Mouse (Mus musculus) layer of hippocampus, adult 11-12 months (tissue): ENCODE measurements at regions not wholly inside any gene's neighbourhood (a gene's known extent, or its start where the extent isn't known, plus 50 kb on each side); places are given as distances from the start of the nearest gene placed in this dataset.

Experiments
- DNase-seq: peaks from one replicate; pipeline ENCODE4 v3.0.0; 2022; ENCODE audit warnings: low spot score

DNA sequence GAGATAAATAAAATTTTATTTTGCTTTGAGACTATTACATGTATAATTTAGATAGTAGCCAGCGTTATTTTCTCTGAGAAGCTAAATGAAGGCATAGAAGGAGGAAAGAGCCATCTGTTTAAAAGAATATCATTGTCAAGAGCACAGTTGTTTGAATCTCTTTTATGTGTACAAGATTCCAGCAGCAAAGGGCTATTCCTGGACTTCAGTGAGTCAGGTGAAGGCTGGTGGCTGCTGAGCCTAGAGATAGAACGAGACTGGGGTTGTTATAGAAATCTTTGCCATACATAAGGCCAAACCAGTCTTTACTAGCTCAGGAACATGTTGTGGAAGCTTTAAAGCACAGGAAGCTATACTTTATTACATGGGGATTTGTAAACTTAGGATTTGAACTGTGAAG lies 261.6 kb downstream of the Adcyap1 start:
- DNase-seq: no peak

DNA sequence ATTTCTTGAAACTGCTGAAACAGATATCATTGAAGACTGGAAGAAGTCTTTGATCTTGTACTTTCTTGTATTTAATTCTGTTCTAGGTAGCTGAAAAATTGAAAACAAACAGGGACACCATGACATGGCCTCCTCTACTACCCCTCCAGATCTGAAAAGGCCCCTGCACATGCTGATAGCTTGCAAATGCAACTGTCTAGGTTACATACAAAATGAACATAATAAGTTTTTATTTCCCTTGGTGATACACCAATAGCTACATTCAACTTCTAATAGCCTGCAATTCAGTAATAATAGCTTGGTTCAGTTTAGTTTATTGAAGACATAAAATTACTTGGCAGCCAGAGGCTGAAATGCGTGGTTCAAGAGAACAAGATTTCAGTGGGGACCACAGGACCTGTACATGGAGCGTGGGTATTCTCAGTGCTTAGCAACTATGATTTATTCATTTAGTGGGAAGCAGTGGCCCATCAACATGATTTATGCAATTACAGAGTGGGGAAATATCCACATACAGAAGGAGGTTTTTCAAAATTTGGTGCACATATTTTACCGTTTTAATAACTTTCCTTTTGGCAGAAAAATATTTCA lies 264.9 kb downstream of the Adcyap1 start:
- DNase-seq: no peak

DNA sequence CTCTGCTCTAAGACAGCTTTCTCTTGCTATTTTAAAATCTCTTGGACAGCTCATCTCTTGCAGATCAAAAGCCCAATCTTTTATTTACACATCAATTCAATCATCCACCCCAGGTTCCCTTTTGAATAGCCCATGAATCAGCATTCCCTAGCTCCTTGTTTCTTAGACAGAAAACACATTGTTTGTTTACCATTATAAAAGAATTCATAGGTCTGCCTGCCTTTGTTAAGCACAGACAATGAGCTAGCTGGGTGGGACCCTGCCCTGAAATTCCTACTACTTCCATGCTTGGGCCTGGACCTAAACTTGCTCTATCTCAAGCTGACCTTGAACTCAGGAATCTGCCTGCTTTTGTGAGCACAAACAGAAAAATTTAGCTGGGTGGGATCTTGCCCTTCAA lies 283.6 kb downstream of the Adcyap1 start:
- DNase-seq: no peak

- DNase-seq: no peak
Measured at GRCm38 (mm10) chr17:93484540-93484939, 285.7 kb downstream of the Adcyap1 start.

DNA sequence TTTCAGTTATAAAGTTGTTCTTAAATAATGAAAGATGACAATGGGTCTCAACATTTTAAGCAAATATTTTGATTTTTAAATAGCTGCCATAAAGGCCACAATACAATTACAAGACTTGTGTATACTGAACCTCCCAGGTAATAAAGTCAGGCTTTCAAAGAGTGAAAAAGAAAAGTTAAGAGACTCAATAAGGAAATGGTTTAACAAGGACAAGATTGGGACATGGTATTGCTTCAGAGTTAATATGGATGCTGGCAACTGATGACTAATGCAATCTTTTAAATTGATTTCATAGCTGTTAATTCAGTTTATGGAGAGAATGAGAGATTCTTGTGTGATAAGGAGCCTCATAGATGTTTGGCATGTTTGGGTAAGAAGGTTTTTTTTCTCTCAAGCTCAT lies 287.6 kb downstream of the Adcyap1 start:
- DNase-seq: no peak

DNA sequence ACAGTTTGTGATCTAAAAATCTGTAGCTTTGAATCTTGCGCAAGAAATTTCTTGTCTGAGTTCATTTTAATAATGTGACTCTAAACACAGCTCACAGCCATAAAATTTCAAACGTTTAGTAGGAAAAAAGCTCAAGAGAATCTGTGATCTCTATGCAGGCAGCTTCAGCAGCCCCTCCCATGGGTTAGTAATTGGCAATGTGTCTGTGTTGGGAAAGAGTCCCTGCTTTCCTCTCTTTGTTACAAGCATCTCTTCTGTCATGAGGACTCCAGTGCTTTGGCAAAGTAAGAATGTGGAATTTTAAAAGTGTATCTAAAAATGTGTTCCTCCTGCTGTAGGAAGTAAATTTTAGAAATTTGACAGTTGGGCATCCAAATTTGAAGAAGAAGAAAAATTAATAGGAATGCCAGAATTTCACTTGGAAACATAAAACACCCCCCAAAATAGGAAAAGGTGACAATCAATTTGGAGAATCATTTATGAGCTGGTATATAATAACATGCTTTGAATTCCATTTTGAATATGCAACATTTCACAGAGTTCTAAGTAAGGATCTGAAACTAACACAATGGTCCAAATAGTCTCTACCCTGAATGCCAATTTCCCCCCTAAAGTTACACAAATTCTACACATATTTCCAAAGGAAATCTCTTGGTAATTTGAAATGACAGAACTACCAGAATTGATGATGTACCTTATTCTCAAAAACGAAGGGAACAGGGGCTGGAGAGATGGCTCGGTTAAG lies 291.3 kb downstream of the Adcyap1 start:
- peak; percentile 3 for DNase-seq

DNA sequence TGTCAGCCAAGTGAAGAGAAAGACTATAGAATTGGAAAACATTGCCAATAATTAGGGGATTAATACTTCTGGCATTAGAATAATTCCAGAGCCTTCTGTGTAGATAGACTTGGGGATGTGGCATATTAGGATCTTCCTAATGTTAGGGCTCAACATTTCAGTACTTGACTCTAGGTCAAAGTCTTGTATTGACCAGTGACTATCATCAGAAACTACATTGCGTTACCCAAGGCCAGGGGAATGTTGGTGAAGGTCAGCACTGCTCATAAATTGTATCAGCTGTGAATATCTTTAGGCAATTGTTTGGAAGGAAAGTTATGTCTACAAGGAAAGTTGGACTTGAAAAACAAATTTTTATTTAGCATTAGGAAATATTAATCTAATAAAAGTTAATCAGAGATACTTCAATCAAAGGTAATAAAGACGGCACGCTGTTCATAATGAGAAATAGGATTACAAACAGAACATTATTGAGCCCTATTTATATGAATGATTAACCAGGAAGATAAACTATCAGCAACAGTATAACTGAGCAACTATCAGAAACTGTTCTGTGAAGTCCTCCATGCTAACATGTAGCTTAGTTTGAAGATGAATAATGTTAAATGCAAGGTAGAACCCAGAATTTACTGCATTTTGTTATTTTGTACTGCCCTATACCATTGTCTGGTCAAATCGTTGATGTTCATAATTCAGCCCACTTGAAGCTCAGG lies 310.2 kb downstream of the Adcyap1 start:
- no peak for DNase-seq

DNA sequence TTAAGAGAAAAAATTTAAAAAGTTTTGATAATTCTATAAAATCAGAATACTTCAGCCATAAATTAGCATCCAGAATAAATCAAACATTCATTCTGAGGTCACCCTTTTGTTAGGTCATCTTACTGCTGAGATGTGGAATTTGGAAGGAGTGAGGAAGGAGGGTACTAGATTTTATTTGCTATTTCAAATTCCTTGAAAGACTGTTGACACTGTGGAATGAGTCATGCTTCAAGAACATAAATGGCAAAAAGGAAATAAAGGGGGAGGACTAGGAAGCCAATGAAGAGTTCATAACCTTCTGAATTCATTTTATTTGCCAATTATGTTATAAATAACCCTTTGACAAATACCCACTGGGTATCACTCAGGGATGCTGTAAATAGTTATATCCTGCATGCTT lies 324.6 kb downstream of the Adcyap1 start:
- no peak for DNase-seq

DNA sequence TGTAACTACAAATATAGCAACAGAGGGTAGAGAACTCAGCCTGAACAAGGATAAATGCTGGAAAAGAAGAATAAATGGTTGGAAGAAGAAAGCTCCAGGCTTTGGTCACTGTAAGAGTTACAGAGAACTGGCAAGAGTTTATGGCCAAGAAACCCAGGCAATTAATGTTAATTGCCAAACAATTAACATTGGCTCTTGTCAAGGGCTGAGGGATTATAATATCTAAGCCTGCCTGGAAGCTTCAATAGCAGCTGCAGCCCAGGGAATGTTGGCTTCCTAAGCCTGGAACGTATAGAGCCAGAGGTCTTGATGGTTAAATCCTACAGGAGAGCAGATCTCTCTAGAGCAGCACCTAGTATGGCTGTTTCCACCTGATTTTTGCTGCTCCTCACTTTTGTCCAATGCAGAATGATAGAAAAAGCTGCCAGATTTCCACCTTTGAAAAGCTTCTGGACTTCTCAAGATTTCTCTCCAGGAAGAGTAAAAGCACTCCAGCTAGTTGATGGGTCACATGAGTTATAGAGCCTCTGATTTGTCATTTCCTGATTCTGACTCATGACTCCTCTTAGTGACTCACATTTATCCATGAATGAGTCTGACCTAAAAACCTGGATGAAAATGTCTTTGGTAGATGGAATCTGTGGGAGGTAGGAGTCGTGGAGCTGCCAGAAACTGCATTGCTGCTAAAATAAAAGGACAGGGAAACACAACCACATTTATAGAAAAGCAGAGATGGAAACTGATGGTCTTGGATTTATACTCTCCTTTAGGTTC lies 327.2 kb downstream of the Adcyap1 start:
- DNase-seq: no peak

- DNase-seq: no peak
Measured at GRCm38 (mm10) chr17:93532535-93532934, 333.7 kb downstream of the Adcyap1 start.

GRCm38 (mm10) chr17:93534945-93535344 lies 336.1 kb downstream of the Adcyap1 start:
- no peak for DNase-seq

DNA sequence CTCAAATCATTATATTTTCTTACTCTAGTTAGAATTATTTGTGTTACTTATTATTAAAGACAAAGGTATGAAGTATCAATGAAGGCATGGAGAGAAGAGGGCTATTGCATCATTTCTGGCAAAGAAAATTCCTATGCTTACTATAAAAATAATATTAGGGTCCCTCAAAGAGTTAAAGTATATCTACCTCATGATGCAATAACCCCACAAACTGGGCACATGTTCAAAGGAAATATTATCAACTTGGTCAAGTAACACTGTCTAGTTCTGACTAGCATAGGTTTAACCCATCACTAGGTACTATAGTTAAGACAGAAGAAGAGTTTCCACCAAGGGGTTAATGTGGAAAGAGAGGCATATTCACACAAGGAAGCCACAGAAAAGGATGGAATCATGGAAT lies 336.9 kb downstream of the Adcyap1 start:
- DNase-seq: no peak

GRCm38 (mm10) chr17:93541795-93542194 lies 343.0 kb downstream of the Adcyap1 start:
- DNase-seq: no peak

DNA sequence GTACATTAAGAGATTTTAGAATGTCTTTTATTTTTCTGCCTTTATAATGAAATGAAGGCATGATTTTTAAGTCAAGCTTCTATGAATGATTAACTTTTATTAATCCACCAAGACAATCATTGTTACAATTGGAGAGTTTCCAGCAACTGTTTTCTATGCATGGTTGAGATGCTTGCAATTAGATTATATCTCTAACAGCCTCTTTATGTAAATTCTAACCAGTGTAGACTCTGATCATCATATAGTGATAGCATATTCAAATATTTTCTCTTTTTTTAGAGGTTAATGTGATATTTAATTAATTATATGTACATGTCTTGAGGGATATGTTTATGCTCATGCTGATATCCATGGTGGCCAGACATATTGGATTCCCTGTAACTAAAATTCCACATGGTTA lies 351.5 kb downstream of the Adcyap1 start:
- no peak for DNase-seq

GRCm38 (mm10) chr17:93555872-93556271 lies 357.1 kb downstream of the Adcyap1 start:
- DNase-seq: no peak

DNA sequence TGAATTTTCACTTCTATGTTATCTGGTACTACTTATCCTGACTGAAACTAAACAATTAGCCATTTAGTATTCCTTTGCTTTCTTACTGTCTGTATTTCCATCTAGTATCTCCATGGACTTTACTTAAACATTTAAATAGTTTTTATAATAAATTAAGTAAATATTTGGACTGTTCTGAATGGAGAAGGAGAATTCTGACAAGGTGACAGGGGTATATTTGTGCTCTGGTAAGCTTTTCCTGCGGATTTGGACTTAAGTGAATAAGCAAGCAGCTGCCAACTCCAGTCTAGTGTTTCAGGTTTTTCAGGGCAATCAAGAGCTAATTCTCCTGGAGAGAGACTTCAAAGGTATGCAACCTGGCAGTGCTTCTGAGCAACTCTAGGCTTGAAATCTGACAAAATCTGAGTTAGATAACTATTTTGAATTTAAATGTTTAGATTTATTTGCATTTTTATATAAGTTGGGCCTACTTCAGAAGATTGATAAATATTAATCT lies 364.5 kb downstream of the Adcyap1 start:
- DNase-seq: no peak

DNA sequence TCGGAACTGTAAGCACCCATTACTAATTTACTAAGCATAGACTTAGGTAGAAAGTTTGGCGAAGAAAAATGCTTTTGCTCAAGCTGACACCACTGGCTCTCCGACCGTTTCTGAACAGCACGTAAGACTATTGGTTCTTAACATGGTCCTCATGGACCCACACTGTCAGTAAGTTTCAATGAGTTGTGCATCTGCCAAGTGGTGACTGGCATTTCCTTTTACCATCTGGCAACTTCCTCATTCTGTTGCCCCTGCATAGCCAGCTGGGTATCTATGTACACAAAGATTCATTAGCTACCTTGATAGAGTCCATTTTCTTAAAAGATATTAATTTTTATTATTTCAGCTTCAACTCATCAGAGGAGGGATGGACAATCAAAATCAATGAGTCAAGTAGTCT lies 381.2 kb downstream of the Adcyap1 start:
- no peak for DNase-seq

- DNase-seq: peak; percentile 6
Measured at GRCm38 (mm10) chr17:93598181-93598685, 399.4 kb downstream of the Adcyap1 start.

DNA sequence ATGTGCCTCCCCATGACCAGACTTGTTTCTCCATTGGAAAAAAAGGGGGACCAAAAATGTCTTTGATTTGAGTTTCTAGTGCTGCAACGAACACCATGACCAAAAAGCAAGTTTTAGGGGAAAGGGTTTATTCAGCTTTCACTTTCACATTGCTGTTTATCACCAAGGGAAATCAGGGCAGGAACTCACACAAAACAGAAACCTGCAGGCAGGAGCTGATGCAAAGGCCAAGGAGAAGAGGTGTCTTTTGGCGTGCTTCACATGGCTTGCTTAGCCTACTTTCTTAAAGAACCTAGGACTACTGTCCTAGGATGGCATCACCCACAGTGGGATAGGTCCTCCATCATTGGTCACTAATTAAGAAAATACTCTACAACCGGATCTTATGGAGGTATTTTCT lies 401.4 kb downstream of the Adcyap1 start:
- no peak for DNase-seq

- DNase-seq: no peak
Measured at GRCm38 (mm10) chr17:93609261-93609660, 410.4 kb downstream of the Adcyap1 start.

GRCm38 (mm10) chr17:93609942-93610596 lies 411.3 kb downstream of the Adcyap1 start:
- peak; percentile 7 for DNase-seq
